Mouse (Mus musculus): ENCODE results near the gene Nalcn. TPM values are rescaled to one million over a fixed set of nuclear protein-coding genes. Genes with fewer than 3 reads are reported as not detected.
"Not testable (repeated sequence)": the region's sequence is repeated elsewhere in the genome, so short reads cannot be mapped to it uniquely, and the experiment has no call there.

Nalcn gene
- 14.1 and 15.2 TPM in 2 replicates for polyA plus RNA-seq (2015; fragmentation: Nextera tagmentation; extraction: Ambion mirVana)

- no peaks in the 10 kb centered on the region for H3K9me3 ChIP-seq (ENCODE audit: control insufficient read depth, low read length)
- 3% methylated on average over 47 of the region's 47 CpGs for WGBS
- no peaks in the 10 kb centered on the region for H3K36me3 ChIP-seq (ENCODE audit: control insufficient read depth, insufficient read depth, low read length)
- H3K4me2 ChIP-seq (ENCODE audit: low read length): peak within 1 kb of the TSS; percentile 85
- peak; percentile 95 for ATAC-seq
- H3K9ac ChIP-seq (ENCODE audit: low read depth, low read length): peak within 1 kb of the TSS; percentile 91
- H3K4me3 ChIP-seq (ENCODE audit: low read length): peak within 1 kb of the TSS; percentile 53
- H3K27ac ChIP-seq (ENCODE audit: low read depth, low read length): peak within 1 kb of the TSS; percentile 81
- H3K27me3 ChIP-seq (replicated peaks; ENCODE audit: control insufficient read depth, insufficient read depth, low read length): no peaks in the 10 kb centered on the region
- H3K4me1 ChIP-seq (ENCODE audit: control insufficient read depth, insufficient read depth, low read depth, low read length): peaks cover 13% of the 10 kb centered on the region
Observed at GRCm38 (mm10) chr14:123626501-123627179, at the start of gene Nalcn. Gene Nalcn (minus strand): TSS chr14:123627144.

GRCm38 (mm10) chr14:123671076-123671475 lies 44.1 kb upstream of the Nalcn start:
- not testable (repeated sequence) for H3K36me3 ChIP-seq (ENCODE audit: control insufficient read depth, insufficient read depth, low read length); H3K4me2 ChIP-seq (ENCODE audit: low read length); H3K4me3 ChIP-seq (ENCODE audit: low read length); ATAC-seq; H3K27ac ChIP-seq (ENCODE audit: low read depth, low read length); H3K27me3 ChIP-seq (replicated peaks; ENCODE audit: control insufficient read depth, insufficient read depth, low read length); H3K9me3 ChIP-seq (ENCODE audit: control insufficient read depth, low read length); H3K9ac ChIP-seq (ENCODE audit: low read depth, low read length); H3K4me1 ChIP-seq (ENCODE audit: control insufficient read depth, insufficient read depth, low read depth, low read length)
- 86% methylated on average over 21 of the region's 21 CpGs for WGBS

- Histone ChIP-seq H3K9ac (ENCODE audit: low read depth, low read length) (no peak overlapping the region), H3K4me3 (ENCODE audit: low read length) (no peak overlapping the region), H3K27ac (ENCODE audit: low read depth, low read length) (no peak overlapping the region), H3K9me3 (ENCODE audit: control insufficient read depth, low read length) (no peaks in the 10 kb centered on the region), H3K36me3 (ENCODE audit: control insufficient read depth, insufficient read depth, low read length) (no peaks in the 10 kb centered on the region), H3K4me1 (ENCODE audit: control insufficient read depth, insufficient read depth, low read depth, low read length) (peaks cover 5% of the 10 kb centered on the region), H3K4me2 (ENCODE audit: low read length) (no peak overlapping the region), H3K27me3 (replicated peaks; ENCODE audit: control insufficient read depth, insufficient read depth, low read length) (no peaks in the 10 kb centered on the region)
- no peak for ATAC-seq
Observed at GRCm38 (mm10) chr14:123664451-123664850, 37.5 kb upstream of the Nalcn start.

- H3K9ac ChIP-seq (ENCODE audit: low read depth, low read length): no peak overlapping the region
- peaks cover 5% of the 10 kb centered on the region for H3K4me1 ChIP-seq (ENCODE audit: control insufficient read depth, insufficient read depth, low read depth, low read length)
- no peak overlapping the region for H3K4me2 ChIP-seq (ENCODE audit: low read length)
- H3K27ac ChIP-seq (ENCODE audit: low read depth, low read length): no peak overlapping the region
- H3K9me3 ChIP-seq (ENCODE audit: control insufficient read depth, low read length): no peaks in the 10 kb centered on the region
- no peaks in the 10 kb centered on the region for H3K36me3 ChIP-seq (ENCODE audit: control insufficient read depth, insufficient read depth, low read length)
- H3K4me3 ChIP-seq (ENCODE audit: low read length): no peak overlapping the region
- H3K27me3 ChIP-seq (replicated peaks; ENCODE audit: control insufficient read depth, insufficient read depth, low read length): no peaks in the 10 kb centered on the region
- ATAC-seq: no peak
Observed at GRCm38 (mm10) chr14:123663206-123663605, 36.3 kb upstream of the Nalcn start.

GRCm38 (mm10) chr14:123662386-123662785 lies 35.4 kb upstream of the Nalcn start:
- Histone ChIP-seq H3K4me1 (ENCODE audit: control insufficient read depth, insufficient read depth, low read depth, low read length) (peaks cover 5% of the 10 kb centered on the region), H3K36me3 (ENCODE audit: control insufficient read depth, insufficient read depth, low read length) (no peaks in the 10 kb centered on the region), H3K27me3 (replicated peaks; ENCODE audit: control insufficient read depth, insufficient read depth, low read length) (no peaks in the 10 kb centered on the region), H3K4me3 (ENCODE audit: low read length) (no peak overlapping the region), H3K4me2 (ENCODE audit: low read length) (no peak overlapping the region), H3K9ac (ENCODE audit: low read depth, low read length) (no peak overlapping the region), H3K27ac (ENCODE audit: low read depth, low read length) (no peak overlapping the region), H3K9me3 (ENCODE audit: control insufficient read depth, low read length) (no peaks in the 10 kb centered on the region)
- 82% methylated on average over 1 of the region's 1 CpGs for WGBS
- no peak for ATAC-seq

GRCm38 (mm10) chr14:123661091-123661491 lies 34.1 kb upstream of the Nalcn start:
- Histone ChIP-seq H3K27ac (ENCODE audit: low read depth, low read length) (peak overlapping the region; percentile 39; the same call in 1 of the 2 replicates), H3K9ac (ENCODE audit: low read depth, low read length) (no peak overlapping the region), H3K4me2 (ENCODE audit: low read length) (peak overlapping the region; percentile 48), H3K36me3 (ENCODE audit: control insufficient read depth, insufficient read depth, low read length) (no peaks in the 10 kb centered on the region), H3K27me3 (replicated peaks; ENCODE audit: control insufficient read depth, insufficient read depth, low read length) (no peaks in the 10 kb centered on the region), H3K4me3 (ENCODE audit: low read length) (peak overlapping the region; percentile 12; the same call in 1 of the 2 replicates), H3K4me1 (ENCODE audit: control insufficient read depth, insufficient read depth, low read depth, low read length) (peaks cover 5% of the 10 kb centered on the region), H3K9me3 (ENCODE audit: control insufficient read depth, low read length) (no peaks in the 10 kb centered on the region)
- WGBS: 17% methylated on average over 20 of the region's 20 CpGs
- peak; percentile 83 for ATAC-seq

- H3K4me1 ChIP-seq (ENCODE audit: control insufficient read depth, insufficient read depth, low read depth, low read length): peaks cover 5% of the 10 kb centered on the region
- H3K9me3 ChIP-seq (ENCODE audit: control insufficient read depth, low read length): no peaks in the 10 kb centered on the region
- H3K4me2 ChIP-seq (ENCODE audit: low read length): no peak within 1 kb of the TSS
- 39% methylated on average over 7 of the region's 7 CpGs for WGBS
- peak; percentile 76 for ATAC-seq
- H3K36me3 ChIP-seq (ENCODE audit: control insufficient read depth, insufficient read depth, low read length): no peaks in the 10 kb centered on the region
- no peak within 1 kb of the TSS for H3K27ac ChIP-seq (ENCODE audit: low read depth, low read length)
- no peaks in the 10 kb centered on the region for H3K27me3 ChIP-seq (replicated peaks; ENCODE audit: control insufficient read depth, insufficient read depth, low read length)
- H3K9ac ChIP-seq (ENCODE audit: low read depth, low read length): no peak within 1 kb of the TSS
- no peak within 1 kb of the TSS for H3K4me3 ChIP-seq (ENCODE audit: low read length)
Observed at GRCm38 (mm10) chr14:123659921-123660385, 33.0 kb upstream of the Nalcn start, which contains the start of gene Itgbl1. Gene Itgbl1 (plus strand): TSS chr14:123659971.

GRCm38 (mm10) chr14:123627180-123627562 lies 227 bp upstream of the Nalcn start:
- H3K27ac ChIP-seq (ENCODE audit: low read depth, low read length): peak overlapping the region; percentile 81
- H3K4me2 ChIP-seq (ENCODE audit: low read length): peak overlapping the region; percentile 85
- no peaks in the 10 kb centered on the region for H3K9me3 ChIP-seq (ENCODE audit: control insufficient read depth, low read length)
- H3K9ac ChIP-seq (ENCODE audit: low read depth, low read length): peak overlapping the region; percentile 91
- 41% methylated on average over 3 of the region's 3 CpGs for WGBS
- H3K4me3 ChIP-seq (ENCODE audit: low read length): peak overlapping the region; percentile 53
- H3K4me1 ChIP-seq (ENCODE audit: control insufficient read depth, insufficient read depth, low read depth, low read length): peaks cover 13% of the 10 kb centered on the region
- H3K27me3 ChIP-seq (replicated peaks; ENCODE audit: control insufficient read depth, insufficient read depth, low read length): no peaks in the 10 kb centered on the region
- peak; percentile 58 for ATAC-seq
- H3K36me3 ChIP-seq (ENCODE audit: control insufficient read depth, insufficient read depth, low read length): no peaks in the 10 kb centered on the region

GRCm38 (mm10) chr14:123622969-123623368 lies 4.0 kb downstream of the Nalcn start:
- Histone ChIP-seq H3K36me3 (ENCODE audit: control insufficient read depth, insufficient read depth, low read length) (no peaks in the 10 kb centered on the region), H3K4me1 (ENCODE audit: control insufficient read depth, insufficient read depth, low read depth, low read length) (peaks cover 13% of the 10 kb centered on the region), H3K4me3 (ENCODE audit: low read length) (no peak overlapping the region), H3K9me3 (ENCODE audit: control insufficient read depth, low read length) (no peaks in the 10 kb centered on the region), H3K27me3 (replicated peaks; ENCODE audit: control insufficient read depth, insufficient read depth, low read length) (no peaks in the 10 kb centered on the region), H3K9ac (ENCODE audit: low read depth, low read length) (no peak overlapping the region), H3K27ac (ENCODE audit: low read depth, low read length) (no peak overlapping the region), H3K4me2 (ENCODE audit: low read length) (no peak overlapping the region)
- ATAC-seq: no peak
- 3% methylated on average over 1 of the region's 1 CpGs for WGBS
